Mouse (Mus musculus): ENCODE data around the gene Coil.
"Not testable (repeated sequence)": the region's sequence is repeated elsewhere in the genome, so short reads cannot be mapped to it uniquely, and the experiment has no call there.

Coil gene

DNA sequence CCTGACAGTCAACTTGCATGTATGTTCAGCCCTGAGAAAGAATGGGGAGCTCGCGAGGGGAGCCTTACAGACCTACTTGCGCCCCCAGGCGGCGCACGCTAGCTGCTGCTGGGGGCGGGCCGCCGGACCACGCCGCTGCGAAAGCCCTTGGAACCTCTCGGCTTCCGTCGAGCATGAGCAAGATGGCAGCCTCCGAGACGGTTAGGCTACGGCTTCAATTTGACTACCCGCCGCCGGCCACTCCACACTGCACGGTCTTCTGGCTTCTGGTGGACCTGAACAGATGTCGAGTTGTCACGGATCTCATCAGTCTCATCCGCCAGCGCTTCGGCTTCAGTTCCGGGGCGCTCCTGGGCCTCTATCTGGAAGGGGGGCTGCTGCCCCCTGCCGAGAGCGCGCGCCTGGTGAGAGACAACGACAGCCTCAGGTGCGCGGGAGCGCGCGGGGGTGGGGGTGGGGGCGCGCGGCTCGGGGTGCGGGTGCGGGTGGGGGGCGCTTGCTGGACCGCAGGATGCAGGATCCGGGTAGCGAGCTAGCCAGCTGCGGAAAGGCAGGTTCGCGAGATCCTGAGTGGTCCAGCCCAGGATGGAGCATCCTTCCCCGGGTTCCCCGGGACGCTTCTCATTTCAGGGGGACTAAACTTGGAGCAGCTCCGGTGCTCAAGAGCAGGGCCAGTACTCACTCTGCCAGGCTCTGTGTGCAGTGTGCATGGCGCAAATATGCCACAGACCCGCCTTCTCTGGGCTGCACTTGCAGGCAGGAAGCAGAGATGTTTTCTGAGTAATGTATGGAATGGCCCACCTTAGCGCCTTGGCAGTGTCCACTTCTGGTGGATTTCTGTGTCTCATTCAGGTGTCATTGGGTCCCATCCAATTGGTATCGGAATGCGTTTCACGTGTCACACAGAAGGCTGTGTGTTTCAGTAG is 4.0 kb downstream of the Coil start:
- DNase-seq = peak; percentile 92

DNA sequence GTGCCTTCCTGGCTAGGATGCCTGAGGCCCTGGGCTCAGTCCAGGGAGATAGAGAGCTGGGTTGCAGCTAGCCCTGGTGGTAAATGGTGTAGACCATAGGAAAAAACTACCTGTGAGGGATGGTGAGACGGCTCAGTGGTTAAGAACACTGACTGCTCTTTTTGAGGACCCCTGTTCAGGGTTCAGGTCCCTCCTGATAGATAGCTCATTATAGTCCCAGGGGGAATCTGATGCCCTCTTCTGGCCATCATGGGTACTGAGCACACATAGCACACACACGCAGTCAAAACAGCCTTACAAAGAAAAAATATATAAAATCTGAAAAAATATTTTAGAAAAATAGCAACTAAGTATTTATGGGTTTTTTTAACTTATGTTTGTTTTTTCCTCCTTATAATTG is 6.3 kb downstream of the Coil start:
- no peak for DNase-seq

DNA sequence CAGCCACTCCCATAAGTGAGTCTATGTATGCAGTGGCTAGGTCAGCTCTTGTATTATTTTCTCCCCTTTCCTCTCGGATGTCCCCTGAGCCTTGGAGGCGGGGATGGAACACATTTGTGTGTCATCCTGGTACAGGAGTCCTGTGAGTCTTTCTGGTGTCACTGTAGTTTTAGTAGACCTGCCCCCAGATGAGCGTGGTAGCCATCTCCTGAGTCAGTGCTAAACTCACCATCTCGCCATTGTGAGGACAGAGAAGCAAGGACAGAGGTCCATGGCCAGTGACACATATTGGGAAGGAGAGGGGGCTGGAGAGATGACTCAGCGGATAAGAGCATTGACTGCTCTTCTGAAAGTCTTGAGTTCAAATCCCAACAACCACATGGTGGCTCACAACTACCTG is 7.1 kb downstream of the Coil start:
- DNase-seq = no peak

DNA sequence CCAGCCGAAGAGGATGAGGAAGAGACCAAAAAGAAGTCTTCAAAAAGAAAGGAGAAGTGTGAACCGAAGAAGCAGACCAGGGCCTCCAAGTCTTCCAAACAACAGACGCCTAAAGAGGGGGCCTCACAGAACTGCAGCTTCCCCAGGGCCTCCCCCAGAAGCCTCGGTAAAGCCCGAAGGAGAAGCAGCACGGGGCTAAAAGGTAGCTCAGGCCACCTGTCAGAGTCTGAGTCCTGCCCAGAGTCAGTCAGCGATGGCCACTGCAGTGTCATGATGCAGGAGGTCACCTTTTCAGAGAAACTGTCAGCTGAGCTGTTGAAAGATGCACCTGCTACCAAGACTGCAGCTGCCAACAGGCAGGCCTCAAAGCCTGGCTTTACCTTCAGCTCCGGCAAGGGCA is 11.3 kb downstream of the Coil start:
- no peak for DNase-seq

DNA sequence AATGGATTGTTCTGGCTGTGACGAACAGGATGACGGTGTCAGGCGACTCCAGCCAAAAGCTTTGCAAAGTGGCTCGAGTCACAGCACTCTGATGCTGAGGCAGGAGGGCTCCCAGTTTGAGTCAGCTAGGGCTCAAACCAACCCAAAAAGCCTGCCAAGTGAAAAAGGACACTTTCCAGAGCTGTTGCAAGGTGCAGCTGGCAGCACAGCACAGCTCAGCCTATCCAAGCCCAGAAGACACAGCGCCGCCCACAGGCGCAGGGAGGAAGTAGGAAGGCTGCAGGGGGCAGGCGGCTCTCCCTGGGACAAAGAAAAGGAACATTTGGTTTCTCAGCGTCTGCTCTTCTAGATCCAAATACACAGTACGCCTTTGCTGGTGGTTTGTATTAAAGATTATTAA is 16.6 kb downstream of the Coil start:
- DNase-seq = no peak

DNA sequence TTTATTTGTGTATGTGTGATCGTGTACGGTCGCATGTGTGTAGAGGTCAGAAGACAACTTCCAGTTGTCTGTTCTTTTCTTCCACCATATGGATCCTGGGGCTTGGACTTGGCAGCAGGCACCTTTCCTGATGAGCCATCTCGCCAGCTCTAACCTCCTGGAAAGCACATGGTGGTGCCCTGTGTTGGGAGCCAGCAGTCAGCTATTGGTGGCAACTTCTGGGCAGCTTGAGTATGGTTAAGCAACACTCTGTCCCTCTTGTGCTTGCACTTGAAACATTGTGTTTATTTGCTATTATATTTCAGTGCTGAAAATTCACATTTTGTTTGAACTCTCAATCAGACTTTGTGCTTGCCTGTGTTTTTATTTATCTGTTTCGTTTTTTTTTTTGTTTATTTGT is 18.9 kb downstream of the Coil start:
- DNase-seq = no peak

DNA sequence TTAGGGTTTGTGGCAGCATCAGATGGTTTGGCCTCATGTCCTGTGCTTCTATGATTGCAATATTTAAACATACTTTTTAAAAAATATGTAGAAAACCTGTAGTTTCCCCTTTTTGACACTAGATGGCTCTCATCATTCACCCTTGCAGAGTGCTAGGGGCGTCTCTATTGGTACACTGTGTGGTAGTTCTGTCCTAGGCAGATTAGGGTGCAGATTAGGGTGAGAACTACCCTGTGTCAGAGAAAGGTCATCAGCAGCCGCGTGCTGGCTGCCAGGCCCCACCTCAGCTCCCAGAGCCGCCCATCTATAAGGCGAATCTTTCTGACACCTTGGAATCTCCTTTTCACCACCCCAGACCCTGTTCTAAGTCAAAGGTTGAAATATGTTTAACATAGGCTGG is 19.5 kb downstream of the Coil start:
- no peak for DNase-seq

DNA sequence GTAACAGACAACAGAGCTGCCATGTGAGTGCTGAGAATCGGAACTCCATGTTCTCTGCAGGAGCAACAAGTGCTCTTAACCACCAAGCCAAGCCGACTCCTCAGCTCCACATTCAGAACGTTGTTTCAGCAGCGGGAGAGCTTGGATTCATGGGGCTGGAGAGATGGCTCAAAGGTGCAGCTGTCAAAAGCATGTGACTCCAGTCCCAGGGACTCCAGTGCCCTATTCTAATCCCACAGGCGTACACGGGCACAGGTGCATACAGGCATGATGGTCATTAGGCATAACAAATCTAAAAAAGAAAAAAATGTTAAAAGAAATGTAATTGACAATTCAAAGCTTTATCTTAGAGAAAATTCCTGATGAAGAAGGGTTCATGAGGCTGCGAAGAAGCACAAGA is 23.1 kb downstream of the Coil start:
- no peak for DNase-seq

DNA sequence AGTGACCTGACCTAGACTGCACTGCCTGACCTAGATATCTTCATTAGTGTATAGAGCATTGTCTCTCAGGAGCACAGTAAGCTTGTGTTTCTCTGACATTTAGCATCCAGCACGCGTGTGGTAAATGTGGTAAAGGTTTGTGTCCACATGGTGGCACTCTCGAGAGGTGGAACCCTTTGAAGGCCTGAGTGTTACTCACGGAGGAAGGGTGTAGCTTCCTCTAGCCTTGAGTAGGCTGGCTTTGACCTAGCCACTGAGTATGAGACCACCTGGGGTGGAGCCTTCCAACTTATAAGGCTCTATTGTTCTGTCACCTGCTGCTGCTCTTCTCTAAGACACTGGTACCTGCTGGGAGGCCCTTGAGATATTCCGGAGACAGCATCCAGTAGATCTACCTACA is 23.6 kb downstream of the Coil start:
- no peak for DNase-seq

DNA sequence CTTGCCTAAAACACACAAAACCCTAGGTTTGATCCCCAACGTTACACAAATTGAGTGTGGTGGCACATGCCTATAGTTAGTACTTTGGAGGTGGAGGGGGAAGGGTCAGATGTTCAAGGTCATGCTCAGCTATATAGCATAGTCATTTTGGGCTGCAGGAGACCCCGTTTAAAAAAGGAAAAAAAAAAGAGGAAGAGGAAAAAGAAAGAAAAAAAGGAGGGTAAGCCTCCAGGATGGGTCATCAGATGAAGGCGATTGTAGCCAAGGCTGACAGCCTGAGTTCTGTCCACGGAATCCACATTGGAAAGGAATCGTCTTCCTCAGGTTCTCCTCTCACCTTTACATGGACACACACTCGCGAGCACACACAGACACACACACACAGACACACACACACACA is 24.4 kb downstream of the Coil start:
- DNase-seq = no peak

DNA sequence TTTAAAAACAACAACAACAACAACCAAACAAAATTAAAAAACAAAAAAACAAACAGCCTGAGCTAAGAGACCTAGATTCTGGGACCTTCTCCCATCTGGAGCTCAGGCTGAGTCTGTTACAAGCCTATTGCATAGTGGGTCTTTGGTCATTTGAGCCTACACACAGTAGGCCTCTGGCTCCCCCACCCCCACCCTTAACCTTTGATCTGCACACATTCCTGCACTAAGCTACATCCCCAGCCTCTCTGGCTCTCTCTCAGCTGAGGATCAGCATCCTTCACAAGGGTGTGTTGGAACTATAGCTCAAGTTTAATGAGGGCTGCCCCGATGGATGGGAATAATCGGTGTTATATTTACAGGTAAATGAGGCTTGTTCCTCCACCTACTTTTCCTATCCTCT is 25.6 kb downstream of the Coil start:
- no peak for DNase-seq

DNA sequence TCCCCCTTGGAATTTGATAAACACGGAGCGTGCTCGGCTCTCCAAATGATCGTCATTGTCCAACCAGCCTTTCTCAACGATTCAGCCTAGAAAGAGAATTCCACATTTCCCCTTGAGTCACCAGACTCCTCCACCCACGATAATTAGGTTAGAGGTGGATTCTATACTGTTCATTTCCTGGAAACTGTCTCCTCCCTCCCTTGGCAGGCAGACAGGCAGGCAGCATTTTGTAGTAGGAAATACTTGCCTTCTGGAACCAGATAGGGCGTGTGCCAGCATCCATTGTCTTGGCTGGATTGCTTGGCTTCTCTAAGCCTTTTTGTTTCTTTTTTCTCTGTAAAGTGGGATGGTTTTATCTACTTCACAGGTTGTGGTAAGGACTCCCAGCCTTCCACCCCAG is 26.4 kb downstream of the Coil start:
- DNase-seq = no peak

DNA sequence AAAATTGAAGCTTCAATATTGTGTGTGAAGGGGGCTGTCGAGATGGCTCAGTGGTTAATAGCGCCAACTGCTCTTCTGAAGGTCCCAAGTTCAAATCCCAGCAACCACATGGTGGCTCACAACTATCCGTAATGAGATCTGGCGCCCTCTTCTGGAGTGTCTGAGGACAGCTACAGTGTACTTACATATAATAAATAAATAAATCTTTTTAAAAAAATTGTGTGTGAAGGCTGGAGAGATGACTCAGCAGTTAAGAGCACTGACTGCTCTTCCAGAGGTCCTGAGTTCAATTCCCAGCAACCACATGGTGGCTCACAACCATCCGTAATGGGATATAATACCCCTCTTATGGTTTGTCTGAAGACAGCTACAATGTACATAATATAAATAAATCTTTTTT is 27.3 kb downstream of the Coil start:
- not testable (repeated sequence) for DNase-seq

DNA sequence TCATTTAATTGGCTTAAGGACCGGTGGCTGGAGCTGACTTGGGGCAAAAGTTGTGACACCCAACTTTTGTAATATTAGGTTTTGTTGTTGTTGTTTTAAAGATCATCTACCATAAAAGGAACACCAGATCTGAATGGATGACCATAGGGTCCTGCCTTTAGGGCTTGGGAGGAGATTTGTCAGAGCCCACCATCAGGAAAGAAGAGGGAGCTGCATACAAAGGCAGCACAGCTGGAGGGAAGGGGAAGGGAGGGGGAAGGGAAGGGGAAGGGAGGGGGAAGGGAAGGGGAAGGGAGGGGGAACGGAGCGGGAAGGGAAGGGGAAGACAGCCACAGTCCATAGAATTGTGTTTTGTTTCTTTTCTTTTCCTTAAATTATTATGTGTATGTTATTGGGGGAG is 28.4 kb downstream of the Coil start:
- no peak for DNase-seq

DNA sequence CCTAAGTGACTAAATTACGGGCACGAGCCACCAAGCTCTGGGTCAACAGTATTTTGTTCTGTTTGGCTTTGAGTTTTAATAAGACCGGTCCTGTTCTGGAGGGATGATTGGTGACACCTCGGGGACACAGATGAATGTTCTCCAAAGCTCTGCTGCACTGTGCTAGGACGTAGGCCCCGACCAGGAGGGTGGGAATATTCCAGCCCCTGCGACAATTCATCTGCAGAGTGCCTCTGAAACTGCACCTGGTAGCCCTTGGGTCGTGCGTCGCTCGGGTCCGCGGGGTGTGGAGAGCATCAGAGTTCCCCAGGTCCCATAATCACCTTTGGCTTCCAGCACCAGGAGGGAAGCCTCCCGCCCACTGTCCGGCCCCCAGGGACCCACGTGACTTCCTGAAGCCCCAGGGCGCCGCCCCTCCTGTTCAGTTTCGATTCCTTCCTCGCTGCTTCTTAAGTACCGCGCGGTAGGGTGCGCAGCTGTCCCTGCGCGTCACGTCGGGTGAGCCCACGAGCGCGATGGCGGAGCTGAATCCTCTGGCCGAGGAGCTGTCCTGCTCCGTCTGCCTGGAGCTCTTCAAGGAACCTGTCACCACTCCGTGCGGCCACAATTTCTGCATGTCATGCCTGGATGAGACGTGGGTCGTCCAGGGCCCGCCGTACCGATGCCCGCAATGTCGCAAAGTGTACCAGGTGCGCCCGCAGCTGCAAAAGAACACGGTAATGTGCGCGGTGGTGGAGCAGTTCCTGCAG is 29.1 kb downstream of the Coil start, which contains the start of gene Trim25:
Gene Trim25 (plus strand): TSS at position 403 of the 749 bp plus-strand sequence.
- DNase-seq = no peak

DNA sequence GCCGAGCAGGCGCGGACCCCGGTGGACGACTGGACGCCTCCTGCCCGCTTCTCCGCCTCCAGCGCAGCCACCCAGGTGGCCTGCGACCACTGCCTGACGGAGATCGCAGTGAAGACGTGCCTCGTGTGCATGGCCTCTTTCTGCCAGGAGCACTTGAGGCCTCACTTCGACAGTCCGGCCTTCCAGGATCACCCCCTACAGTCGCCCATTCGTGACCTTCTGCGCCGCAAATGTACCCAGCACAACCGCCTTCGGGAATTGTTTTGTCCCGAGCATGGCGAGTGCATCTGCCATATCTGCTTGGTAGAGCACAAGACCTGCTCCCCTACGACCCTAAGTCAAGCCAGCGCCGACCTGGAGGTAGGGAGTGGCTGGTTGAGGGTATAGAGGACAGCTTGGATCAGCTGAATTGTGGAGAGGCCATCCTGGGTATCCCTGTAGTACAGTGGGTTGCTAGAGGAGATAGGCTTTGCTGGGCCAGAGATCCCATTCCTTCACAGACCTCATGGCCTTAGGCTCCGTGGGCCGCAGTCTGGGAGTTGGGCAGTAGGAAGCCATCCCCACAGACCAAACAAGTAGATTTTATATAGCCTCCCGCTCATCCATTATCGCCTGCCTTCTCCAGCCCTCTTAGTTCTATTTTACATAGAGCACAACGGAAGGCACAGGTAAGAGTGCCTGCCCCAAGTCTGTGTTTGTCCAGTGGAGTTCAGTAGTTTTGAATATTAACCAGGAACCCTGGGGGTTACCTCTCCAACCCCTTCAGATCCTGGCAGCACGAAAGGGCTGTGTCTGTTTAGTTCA is 29.9 kb downstream of the Coil start:
- DNase-seq = no peak

DNA sequence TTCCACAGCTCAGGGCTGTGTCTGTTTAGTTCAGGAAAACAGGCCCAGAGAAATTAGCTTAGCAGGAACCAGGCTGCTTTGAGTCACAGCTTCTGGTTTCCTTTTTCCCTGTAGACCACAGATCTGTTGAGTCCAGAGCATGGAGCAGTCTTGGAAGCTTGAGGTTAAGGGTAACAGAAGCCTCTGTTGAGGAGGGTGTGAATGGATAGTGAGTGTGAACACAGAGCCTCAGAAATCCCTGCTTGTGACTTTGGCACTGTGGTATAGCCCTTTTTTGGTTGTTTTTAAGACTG is 30.4 kb downstream of the Coil start:
- DNase-seq = no peak

DNA sequence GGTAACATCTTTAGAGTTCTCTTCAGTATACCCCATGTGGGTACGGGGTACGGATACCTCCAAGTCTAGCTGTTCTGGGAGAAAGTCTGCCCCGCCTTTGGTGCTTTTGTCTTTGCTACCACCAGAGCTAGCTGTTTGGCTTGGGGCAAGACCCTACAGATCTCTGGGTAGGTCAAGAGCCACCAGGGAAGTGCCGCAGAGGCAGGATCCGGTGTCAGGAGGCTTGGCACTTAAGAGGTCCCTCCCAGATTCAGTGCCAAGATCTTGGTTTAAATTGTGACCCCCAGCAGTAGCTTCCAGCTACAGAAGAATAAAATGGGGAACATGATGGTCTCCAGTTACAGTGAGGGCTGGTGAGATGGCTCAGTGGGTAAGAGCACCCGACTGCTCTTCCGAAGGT is 31.5 kb downstream of the Coil start:
- no peak for DNase-seq

DNA sequence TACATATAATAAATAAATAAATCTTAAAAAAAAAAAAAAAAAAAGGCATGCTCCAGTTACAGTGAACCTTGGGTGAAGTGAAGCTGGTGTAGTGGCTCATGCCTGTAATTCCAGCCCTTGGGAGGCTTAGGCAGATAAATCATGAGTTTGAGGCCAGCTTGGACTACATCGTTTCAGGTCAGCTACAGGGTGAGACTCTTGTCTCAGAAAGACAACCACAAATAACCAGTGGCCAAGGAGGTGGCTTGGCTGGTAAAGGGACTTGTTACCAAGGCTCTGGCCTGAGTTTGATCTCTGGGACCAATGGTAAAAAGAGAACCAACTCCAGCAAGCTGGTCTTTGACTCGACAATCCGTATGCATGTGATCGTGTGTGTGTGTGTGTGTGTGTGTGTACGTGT is 32.0 kb downstream of the Coil start:
- no peak for DNase-seq

DNA sequence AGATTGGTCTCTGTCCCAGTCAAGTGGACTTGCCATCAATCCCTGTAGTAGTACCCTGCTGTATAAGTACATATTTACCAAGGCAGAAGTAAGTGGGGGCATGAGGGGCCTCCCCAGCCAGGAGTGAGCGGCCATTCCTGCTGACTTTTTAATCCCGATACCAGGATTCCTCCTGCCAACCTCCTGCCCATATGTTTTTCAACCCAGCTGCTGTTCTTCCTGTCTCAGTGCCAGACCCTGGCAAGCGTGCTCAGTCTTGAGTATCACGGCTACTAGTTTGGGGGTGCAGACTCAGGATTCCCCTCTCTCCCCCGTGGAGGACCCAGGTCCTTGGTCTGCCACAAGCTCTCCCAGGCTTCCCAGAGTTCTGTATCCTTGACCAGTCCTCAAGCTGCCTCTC is 32.6 kb downstream of the Coil start:
- no peak for DNase-seq

DNA sequence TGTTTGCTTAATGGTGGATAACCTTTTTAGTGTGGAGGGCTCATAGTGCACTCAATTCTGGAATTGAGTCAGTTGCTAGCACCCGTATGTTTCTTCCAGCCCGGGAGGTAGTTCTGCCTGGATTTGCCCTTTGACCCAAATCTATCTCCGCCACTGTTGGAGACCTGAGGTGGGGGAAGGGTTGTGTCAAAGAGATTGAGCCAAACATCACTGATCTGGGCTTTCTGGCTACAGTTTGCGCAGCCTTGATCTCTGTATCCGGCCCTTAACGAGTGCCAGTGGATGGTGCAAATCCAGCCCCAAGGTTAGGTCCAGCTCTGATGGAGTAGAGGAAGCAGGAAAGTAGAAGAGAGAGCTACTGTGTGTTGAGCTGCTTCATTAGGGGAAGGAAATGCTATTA is 33.0 kb downstream of the Coil start:
- no peak for DNase-seq

DNA sequence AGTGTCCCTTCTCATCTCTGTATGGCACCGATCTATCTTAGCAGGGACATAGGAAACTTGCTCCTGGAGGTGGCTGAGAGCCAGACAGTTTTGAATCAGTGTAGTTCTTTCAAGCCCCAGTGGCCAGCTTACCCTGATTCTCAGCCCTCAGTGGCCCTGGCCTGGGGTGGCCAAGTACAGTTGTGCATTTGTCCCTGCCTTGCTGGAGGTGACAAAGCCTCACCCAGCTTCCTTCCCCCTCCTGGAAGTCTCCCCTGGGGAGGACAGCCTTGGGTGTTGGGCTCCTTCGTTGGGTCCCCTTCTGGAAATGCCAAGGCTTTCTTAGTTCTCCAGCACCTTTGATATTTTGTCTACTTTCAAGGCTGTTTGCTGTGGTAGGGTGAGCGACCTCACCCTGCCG is 33.7 kb downstream of the Coil start:
- DNase-seq = no peak

DNA sequence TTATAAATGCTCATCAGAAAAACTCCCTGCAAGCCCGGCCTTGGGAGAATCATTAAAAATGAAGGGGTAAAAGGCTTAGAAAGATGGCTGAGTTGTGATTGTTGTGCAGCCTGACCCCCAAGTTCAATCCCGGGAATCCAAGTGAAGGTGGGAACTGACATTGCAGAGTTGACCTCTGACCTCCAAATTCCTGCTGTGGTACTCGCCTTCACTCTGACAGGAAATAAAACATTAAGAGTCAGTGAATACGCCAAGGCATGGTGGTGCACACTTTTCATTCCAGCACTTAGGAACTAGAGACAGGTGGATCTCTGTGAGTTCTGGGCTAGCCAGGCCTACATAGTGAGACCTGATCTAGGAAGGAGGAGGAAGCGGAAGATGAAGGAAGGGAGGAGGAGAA is 35.4 kb downstream of the Coil start:
- no peak for DNase-seq

DNA sequence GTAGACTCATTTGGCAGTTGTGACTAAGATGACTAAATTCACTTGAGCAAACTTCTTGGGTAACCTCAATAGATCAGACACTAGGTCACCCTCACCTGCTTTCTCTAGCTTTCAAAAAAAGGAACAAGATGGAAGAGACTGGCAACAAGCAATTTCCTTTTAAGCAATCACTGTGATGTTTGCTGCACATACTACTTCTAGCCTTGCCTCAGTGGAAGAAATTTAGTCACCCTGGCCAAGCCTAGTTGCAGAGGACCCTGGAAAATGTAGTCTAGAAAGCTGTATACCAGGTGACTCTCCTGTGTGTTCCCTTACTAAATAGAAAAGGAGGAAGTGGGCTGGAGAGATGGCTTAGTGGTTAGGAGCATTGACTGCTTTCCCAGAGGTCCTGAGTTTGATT is 36.4 kb downstream of the Coil start:
- DNase-seq = no peak

Data from cerebellum, adult 8-10 months (tissue).